Mouse (Mus musculus) G1E (cell line): ENCODE data around the gene Rufy4. TPM values are rescaled to one million over a fixed set of nuclear protein-coding genes. Genes with fewer than 3 reads are reported as not detected.

ENCODE experiments used
- ATAC-seq: 2 replicates; pipeline ENCODE4 v1.8.0; 2016; ENCODE audit warnings: mild to moderate bottlenecking; ENCODE audit not compliant: insufficient number of reproducible peaks, poor library complexity, low FRiP score, severe bottlenecking; ENCODE audit errors: extremely low read depth
- DNase-seq: peaks from one replicate; pipeline ENCODE4 v3.0.0; 2012; ENCODE audit warnings: low spot score
- H3K27me3 ChIP-seq: 2 replicates; pipeline ENCODE4 v1.6.1; 2012; ENCODE audit warnings: mild to moderate bottlenecking, low read length, inconsistent platforms; ENCODE audit not compliant: insufficient read depth
- H3K36me3 ChIP-seq: replicated peaks from 2 replicates; pipeline ENCODE3; 2012; ENCODE audit warnings: mild to moderate bottlenecking, inconsistent platforms
- H3K4me1 ChIP-seq: 2 replicates; pipeline ENCODE4 v1.6.1; 2012; ENCODE audit warnings: low read depth, low read length, inconsistent platforms, mixed read lengths; ENCODE audit not compliant: insufficient read depth
- H3K4me3 ChIP-seq: 2 replicates; pipeline ENCODE4 v1.5.1; 2012; ENCODE audit warnings: low read depth, mild to moderate bottlenecking, inconsistent platforms, low read length, moderate library complexity, mixed read lengths
- H3K9me3 ChIP-seq: replicated peaks from 2 replicates; pipeline ENCODE4 v1.6.1; 2012; ENCODE audit warnings: inconsistent platforms
- CTCF ChIP-seq: IDR thresholded peaks from 2 replicates; pipeline ENCODE4 v1.5.1; 2012; ENCODE audit warnings: low read depth, low read length, inconsistent platforms, mixed read lengths
- GATA1 ChIP-seq: IDR thresholded peaks from 2 replicates; pipeline ENCODE4 v1.6.1; 2012; ENCODE audit warnings: borderline replicate concordance, low read length, inconsistent platforms, mixed read lengths
- GATA2 ChIP-seq: IDR thresholded peaks from 2 replicates; pipeline ENCODE4 v1.6.1; 2012; ENCODE audit warnings: low read depth, low read length, inconsistent platforms, borderline replicate concordance
- POLR2AphosphoS5 ChIP-seq: IDR thresholded peaks from 2 replicates; pipeline ENCODE4 v1.6.1; 2012; ENCODE audit warnings: low read depth, low read length, inconsistent platforms; ENCODE audit not compliant: insufficient replicate concordance
- TAL1 ChIP-seq: conservative IDR thresholded peaks from 2 replicates; pipeline ENCODE4 v1.6.1; 2012; ENCODE audit warnings: low read depth, low read length, inconsistent platforms, mixed read lengths
- polyA plus RNA-seq: library from polyadenylated mRNA; stranded (reverse); fragments of >175 nt; gene quantifications from 2 replicates; pipeline ENCODE4 v1.2.3, GENCODE M21; 2012
- total RNA-seq, 2 experiments: library from RNA; stranded (forward) in 1 of 2; stranded (reverse) in 1 of 2; fragments of 200-1000 nt in 1 of 2; fragments of >200 nt in 1 of 2; fragmentation: Nextera tagmentation in 1 of 2; gene quantifications; 2 replicates each; pipeline ENCODE4 v1.2.3; 2014 to 2017

Gene Rufy4
- not detected in 2 replicates for total RNA-seq (2014; fragmentation: Nextera tagmentation)
- 0.05 TPM in 1 of 2 replicates, not detected in the other for total RNA-seq (2017)
- polyA plus RNA-seq = not detected in 2 replicates

GRCm38 (mm10) chr1:74124991-74125552 is at the start of gene Rufy4:
Rufy4 (plus strand) TSS chr1:74125541.
- no peak within 1 kb of the TSS; the same call in 1 of the 2 replicates for H3K4me3 ChIP-seq
- TF ChIP-seq GATA2 (no peak), CTCF (0 out of 2 replicates have a peak, but pooled peaks have one; percentile 16)
- peak; percentile 71 for DNase-seq
- ATAC-seq = no peak; the same call in 1 of the 2 replicates
- no peaks in the 10 kb centered on the region for H3K9me3 ChIP-seq
- no peaks in the 10 kb centered on the region for H3K36me3 ChIP-seq
- peaks cover 10% of the 10 kb centered on the region for H3K4me1 ChIP-seq
- H3K27me3 ChIP-seq = peaks cover 65% of the 10 kb centered on the region

- no peaks in the 10 kb centered on the region for H3K9me3 ChIP-seq
Measured at GRCm38 (mm10) chr1:74076230-74076629, 49.1 kb upstream of the Rufy4 start.

GRCm38 (mm10) chr1:74077353-74077752 is 48.0 kb upstream of the Rufy4 start:
- ATAC-seq (no peak), DNase-seq (peak; percentile 70)
- no peak for TF ChIP-seq POLR2AphosphoS5
- no peak for TF ChIP-seq TAL1
- peak; percentile 68; the same call in 1 of the 2 replicates for TF ChIP-seq CTCF
- TF ChIP-seq GATA1 = no peak
- no peak for TF ChIP-seq GATA2
- H3K36me3 ChIP-seq = no peaks in the 10 kb centered on the region
- H3K4me3 ChIP-seq = no peak overlapping the region
- no peaks in the 10 kb centered on the region for H3K4me1 ChIP-seq
- H3K27me3 ChIP-seq = peaks cover 6% of the 10 kb centered on the region; the same call in 1 of the 2 replicates
- no peaks in the 10 kb centered on the region for H3K9me3 ChIP-seq

More at GRCm38 (mm10) chr1:74076230-74076629, 49.1 kb upstream of the Rufy4 start:
- no peak for ATAC-seq
- Histone ChIP-seq H3K36me3 (no peaks in the 10 kb centered on the region), H3K4me3 (no peak overlapping the region), H3K27me3 (peaks cover 3% of the 10 kb centered on the region; the same call in 1 of the 2 replicates), H3K4me1 (no peaks in the 10 kb centered on the region)
- DNase-seq = no peak
- TF ChIP-seq POLR2AphosphoS5 (no peak), GATA2 (no peak), CTCF (no peak), GATA1 (no peak), TAL1 (no peak)

GRCm38 (mm10) chr1:74081573-74081989 is 43.8 kb upstream of the Rufy4 start:
- Histone ChIP-seq H3K36me3 (no peaks in the 10 kb centered on the region), H3K4me3 (no peak overlapping the region), H3K27me3 (peaks cover 15% of the 10 kb centered on the region; the same call in 1 of the 2 replicates), H3K4me1 (no peaks in the 10 kb centered on the region), H3K9me3 (no peaks in the 10 kb centered on the region)
- TF ChIP-seq GATA1 = no peak
- no peak for TF ChIP-seq GATA2
- no peak for TF ChIP-seq TAL1
- TF ChIP-seq POLR2AphosphoS5 = no peak
- no peak for TF ChIP-seq CTCF
- ATAC-seq = no peak
- DNase-seq = no peak

- no peaks in the 10 kb centered on the region for H3K36me3 ChIP-seq
- DNase-seq = peak; percentile 47
- peaks cover 15% of the 10 kb centered on the region; the same call in 1 of the 2 replicates for H3K27me3 ChIP-seq
Measured at GRCm38 (mm10) chr1:74082841-74083463, 42.4 kb upstream of the Rufy4 start.

GRCm38 (mm10) chr1:74084065-74084705 is 41.2 kb upstream of the Rufy4 start:
- ATAC-seq (no peak), DNase-seq (no peak)
- H3K9me3 ChIP-seq = no peaks in the 10 kb centered on the region
- no peak for TF ChIP-seq GATA2
- no peak for TF ChIP-seq TAL1
- TF ChIP-seq CTCF = no peak
- TF ChIP-seq POLR2AphosphoS5 = no peak
- no peak for TF ChIP-seq GATA1
- H3K4me3 ChIP-seq = no peak overlapping the region
- H3K27me3 ChIP-seq = peaks cover 12% of the 10 kb centered on the region; the same call in 1 of the 2 replicates
- no peaks in the 10 kb centered on the region for H3K4me1 ChIP-seq
- no peaks in the 10 kb centered on the region for H3K36me3 ChIP-seq

More at GRCm38 (mm10) chr1:74082841-74083463, 42.4 kb upstream of the Rufy4 start:
- Histone ChIP-seq H3K4me3 (no peak overlapping the region), H3K4me1 (no peaks in the 10 kb centered on the region), H3K9me3 (no peaks in the 10 kb centered on the region)
- TF ChIP-seq POLR2AphosphoS5 (no peak), CTCF (peak; percentile 97)
- ATAC-seq = no peak
